7 mouse cellular contexts compared by ENCODE assay signal in genomic region chr12:102758936-102759335, GRCm38 (mm10). TPM values are rescaled to one million over a fixed set of nuclear protein-coding genes. Genes with fewer than 3 reads are reported as not detected.
DNase-seq lines count a peak whose midpoint lies in the region; ATAC-seq and TF ChIP-seq lines count a peak whose summit lies in the region.

No protein-coding gene starts in this region.

- H3K4me2 ChIP-seq in embryonic facial prominence, embryonic 14.5 days (ENCODE audit: low read depth, low read length): peak overlapping the region; percentile 92
- H3K4me2 ChIP-seq in kidney, postnatal 0 days (ENCODE audit: low read length): peak overlapping the region; percentile 81
- peak overlapping the region; percentile 94 for H3K4me2 ChIP-seq in neural tube, embryonic 14.5 days (ENCODE audit: low read depth, low read length)

- H3K9ac ChIP-seq in liver, adult 2 months (ENCODE audit: low read depth, low read length): no peak overlapping the region
- H3K9ac ChIP-seq in embryonic facial prominence, embryonic 14.5 days (ENCODE audit: low read depth, low read length): peak overlapping the region; percentile 77
- H3K9ac ChIP-seq in kidney, postnatal 0 days (ENCODE audit: low read depth, low read length): peak overlapping the region; percentile 63
- H3K9ac ChIP-seq in neural tube, embryonic 14.5 days (replicated peaks; ENCODE audit: low read depth, low read length): peak overlapping the region; percentile 74; the same call in 1 of the 2 replicates

- peaks cover 9% of the 10 kb centered on the region; the same call in 1 of the 2 replicates for H3K4me1 ChIP-seq in liver, adult 2 months (ENCODE audit: control insufficient read depth, insufficient read depth, low read length)
- peaks cover 13% of the 10 kb centered on the region for H3K4me1 ChIP-seq in embryonic facial prominence, embryonic 14.5 days (ENCODE audit: control insufficient read depth, insufficient read depth, low read length)
- peaks cover 11% of the 10 kb centered on the region for H3K4me1 ChIP-seq in kidney, postnatal 0 days (replicated peaks; ENCODE audit: insufficient read depth, low read length)
- H3K4me1 ChIP-seq in neural tube, embryonic 14.5 days (ENCODE audit: control insufficient read depth, insufficient read depth, low read length): peaks cover 14% of the 10 kb centered on the region

- peaks cover 8% of the 10 kb centered on the region for H3K36me3 ChIP-seq in liver, adult 2 months (ENCODE audit: control insufficient read depth, insufficient read depth, low read length)
- peaks cover 14% of the 10 kb centered on the region for H3K36me3 ChIP-seq in embryonic facial prominence, embryonic 14.5 days (ENCODE audit: control insufficient read depth, insufficient read depth, low read length)
- H3K36me3 ChIP-seq in kidney, postnatal 0 days (ENCODE audit: insufficient read depth, low read length): 0 out of 2 replicates have a peak, but pooled peaks cover 3% of the 10 kb centered on the region
- H3K36me3 ChIP-seq in neural tube, embryonic 14.5 days (ENCODE audit: control insufficient read depth, insufficient read depth, low read length): 0 out of 2 replicates have a peak, but pooled peaks cover 3% of the 10 kb centered on the region

- no peaks in the 10 kb centered on the region for H3K9me3 ChIP-seq in embryonic facial prominence, embryonic 14.5 days (ENCODE audit: control insufficient read depth, low read length)
- H3K9me3 ChIP-seq in kidney, postnatal 0 days (replicated peaks; ENCODE audit: low read length): no peaks in the 10 kb centered on the region
- no peaks in the 10 kb centered on the region for H3K9me3 ChIP-seq in neural tube, embryonic 14.5 days (ENCODE audit: control insufficient read depth, low read length)

- H3K27me3 ChIP-seq in liver, adult 2 months (ENCODE audit: control insufficient read depth, insufficient read depth, low read length): no peaks in the 10 kb centered on the region
- no peaks in the 10 kb centered on the region for H3K27me3 ChIP-seq in embryonic facial prominence, embryonic 14.5 days (replicated peaks; ENCODE audit: control insufficient read depth, insufficient read depth, low read length)
- H3K27me3 ChIP-seq in kidney, postnatal 0 days (ENCODE audit: insufficient read depth, low read length): no peaks in the 10 kb centered on the region
- no peaks in the 10 kb centered on the region for H3K27me3 ChIP-seq in neural tube, embryonic 14.5 days (ENCODE audit: control insufficient read depth, insufficient read depth, low read length)

- ATAC-seq in embryonic facial prominence, embryonic 14.5 days (ENCODE audit: low read depth): no peak
- no peak for ATAC-seq in kidney, postnatal 0 days (replicated peaks; ENCODE audit: low FRiP score, low read depth)
- no peak for ATAC-seq in neural tube, embryonic 14.5 days (ENCODE audit: low read depth)

- 0% methylated on average over 5 of the region's 5 CpGs for WGBS in liver, adult 2 months
- 3% methylated on average over 5 of the region's 5 CpGs for WGBS in embryonic facial prominence, embryonic 14.5 days
- WGBS in kidney, postnatal 0 days: 3% methylated on average over 5 of the region's 5 CpGs
- 2% methylated on average over 5 of the region's 5 CpGs for WGBS in neural tube, embryonic 14.5 days

- H3K27ac ChIP-seq in liver, adult 2 months (replicated peaks; ENCODE audit: insufficient read depth, low read depth, low read length): no peak overlapping the region
- 0 out of 2 replicates have a peak overlapping the region, but pooled peaks have one; percentile 15 for H3K27ac ChIP-seq in embryonic facial prominence, embryonic 14.5 days (replicated peaks; ENCODE audit: low read depth, low read length)
- H3K27ac ChIP-seq in kidney, postnatal 0 days: peak overlapping the region; percentile 82; the same call in 1 of the 2 replicates
- H3K27ac ChIP-seq in neural tube, embryonic 14.5 days (ENCODE audit: low read depth, low read length): no peak overlapping the region

- peaks cover 11% of the 10 kb centered on the region; the same call in 1 of the 2 replicates for H3K79me2 ChIP-seq in liver, adult 2 months (ENCODE audit: control insufficient read depth, insufficient read depth, low read length)

- peak overlapping the region; percentile 95 for H3K4me3 ChIP-seq in liver, adult 2 months (ENCODE audit: insufficient read depth, low read depth, low read length)
- peak overlapping the region; percentile 64 for H3K4me3 ChIP-seq in embryonic facial prominence, embryonic 14.5 days (ENCODE audit: low read depth, low read length)
- peak overlapping the region; percentile 78 for H3K4me3 ChIP-seq in kidney, postnatal 0 days (replicated peaks; ENCODE audit: low read depth, low read length)
- peak overlapping the region; percentile 86 for H3K4me3 ChIP-seq in neural tube, embryonic 14.5 days (ENCODE audit: low read depth, low read length)

- TF ChIP-seq CTCF in liver, adult 2 months (IDR thresholded peaks at IDR 0.05; ENCODE audit: low read depth, low read length): no peak
- TF ChIP-seq CTCF in kidney, postnatal 0 days (IDR thresholded peaks at IDR 0.05; ENCODE audit: low read depth): no peak

- no peak for TF ChIP-seq POLR2A in liver, adult 2 months (IDR thresholded peaks at IDR 0.05; ENCODE audit: extremely low read depth, insufficient read depth, low read length)

- DNase-seq in liver, adult 2 months (ENCODE audit: extremely low read depth, low read depth, low spot score): no peak
- DNase-seq in liver: no peak
- no peak for DNase-seq in embryonic facial prominence, embryonic 14.5 days (ENCODE audit: low spot score)
- no peak for DNase-seq in kidney, postnatal 0 days (ENCODE audit: low spot score)
- no peak for DNase-seq in cerebellum, adult 9-10 months
- no peak for DNase-seq in thymus, postnatal 4 days

RNA-seq across cellular contexts. Expression of gene Gm20604, which starts 0.5 kb away (rescaled TPM):
- 1.5 and 1.8 TPM in 2 replicates for total RNA-seq in liver, adult 2 months (2014; rRNA removed)
- 0.94 and 1.1 TPM in 2 replicates for polyA plus RNA-seq in liver, adult 2 months (2012; rRNA removed)
- 22.2 and 22.8 TPM in 2 replicates for polyA plus RNA-seq in embryonic facial prominence, embryonic 14.5 days (2014; fragmentation: Nextera tagmentation; extraction: Ambion mirVana)
- polyA plus RNA-seq in kidney, postnatal 0 days (2015; fragmentation: Nextera tagmentation; extraction: Ambion mirVana): 20.5 and 22.0 TPM in 2 replicates
- polyA plus RNA-seq in neural tube, embryonic 14.5 days (2014; fragmentation: Nextera tagmentation; extraction: Ambion mirVana): 50.7 and 57.1 TPM in 2 replicates

RNA-seq across cellular contexts. Expression of gene Ubr7, which starts 1.2 kb away (rescaled TPM):
- total RNA-seq in liver, adult 2 months (2014; rRNA removed): 15.1 and 15.3 TPM in 2 replicates
- 6.0 and 6.5 TPM in 2 replicates for polyA plus RNA-seq in liver, adult 2 months (2012; rRNA removed)
- 45.8 and 50.1 TPM in 2 replicates for polyA plus RNA-seq in embryonic facial prominence, embryonic 14.5 days (2014; fragmentation: Nextera tagmentation; extraction: Ambion mirVana)
- 30.8 and 32.4 TPM in 2 replicates for polyA plus RNA-seq in kidney, postnatal 0 days (2015; fragmentation: Nextera tagmentation; extraction: Ambion mirVana)
- polyA plus RNA-seq in neural tube, embryonic 14.5 days (2014; fragmentation: Nextera tagmentation; extraction: Ambion mirVana): 43.5 and 47.1 TPM in 2 replicates

RNA-seq across cellular contexts. Expression of gene Gon7, which starts 1.3 kb away (rescaled TPM):
- 5.0 and 5.6 TPM in 2 replicates for total RNA-seq in liver, adult 2 months (2014; rRNA removed)
- 11.3 and 11.5 TPM in 2 replicates for polyA plus RNA-seq in liver, adult 2 months (2012; rRNA removed)
- polyA plus RNA-seq in embryonic facial prominence, embryonic 14.5 days (2014; fragmentation: Nextera tagmentation; extraction: Ambion mirVana): 16.2 and 17.6 TPM in 2 replicates
- 22.2 and 23.1 TPM in 2 replicates for polyA plus RNA-seq in kidney, postnatal 0 days (2015; fragmentation: Nextera tagmentation; extraction: Ambion mirVana)
- 46.9 and 54.2 TPM in 2 replicates for polyA plus RNA-seq in neural tube, embryonic 14.5 days (2014; fragmentation: Nextera tagmentation; extraction: Ambion mirVana)

RNA-seq across cellular contexts. Expression of gene Gm28051, which starts 1.4 kb away (rescaled TPM):
- not detected in 2 replicates for total RNA-seq in liver, adult 2 months (2014; rRNA removed)
- not detected in 2 replicates for polyA plus RNA-seq in liver, adult 2 months (2012; rRNA removed)
- polyA plus RNA-seq in embryonic facial prominence, embryonic 14.5 days (2014; fragmentation: Nextera tagmentation; extraction: Ambion mirVana): not detected in 2 replicates
- 0.57 TPM in 1 of 2 replicates, not detected in the other for polyA plus RNA-seq in kidney, postnatal 0 days (2015; fragmentation: Nextera tagmentation; extraction: Ambion mirVana)
- not detected in 2 replicates for polyA plus RNA-seq in neural tube, embryonic 14.5 days (2014; fragmentation: Nextera tagmentation; extraction: Ambion mirVana)

RNA-seq across cellular contexts. Expression of gene Tmem251, which starts 15.4 kb away (rescaled TPM):
- total RNA-seq in liver, adult 2 months (2014; rRNA removed): 1.8 and 2.0 TPM in 2 replicates
- 1.2 and 1.6 TPM in 2 replicates for polyA plus RNA-seq in liver, adult 2 months (2012; rRNA removed)
- polyA plus RNA-seq in embryonic facial prominence, embryonic 14.5 days (2014; fragmentation: Nextera tagmentation; extraction: Ambion mirVana): 9.8 and 10.6 TPM in 2 replicates
- polyA plus RNA-seq in kidney, postnatal 0 days (2015; fragmentation: Nextera tagmentation; extraction: Ambion mirVana): 15.0 and 15.2 TPM in 2 replicates
- polyA plus RNA-seq in neural tube, embryonic 14.5 days (2014; fragmentation: Nextera tagmentation; extraction: Ambion mirVana): 12.4 and 12.6 TPM in 2 replicates

Comparison
In these comparisons a context has a peak if more than half of its experiments do, and no peak if none do; other contexts are left out.
1. H3K27ac ChIP-seq: peak in embryonic facial prominence, embryonic 14.5 days (single experiment) and kidney, postnatal 0 days (single experiment); none in liver, adult 2 months (single experiment) and neural tube, embryonic 14.5 days (single experiment).
2. RNA of gene Gm20604, which starts 0.5 kb away (polyA plus RNA-seq): 50.7 to 57.1 TPM in neural tube, embryonic 14.5 days, 22.2 to 22.8 TPM in embryonic facial prominence, embryonic 14.5 days and 20.5 to 22.0 TPM in kidney, postnatal 0 days; 0.94 to 1.1 TPM in liver, adult 2 months; every median in the first group is over 10 times any median in the second.
3. Peak in every context shown above with its lines, with median percentiles within 50 percentile points of each other: H3K4me3 ChIP-seq and H3K4me2 ChIP-seq.